Mouse (Mus musculus) limb, embryonic 15.5 days (tissue): ENCODE measurements around the gene Ncoa4. TPM values are rescaled to one million over a fixed set of nuclear protein-coding genes. Genes with fewer than 3 reads are reported as not detected.

Source experiments
- ATAC-seq: fragments of 200-750 bp; cut with Nextera tagmentation; 2 replicates; pipeline ENCODE4 v1.8.0; 2017; ENCODE audit warnings: low read depth, moderate TSS enrichment; ENCODE audit not compliant: insufficient number of reproducible peaks, low FRiP score, low TSS enrichment
- H3K27ac ChIP-seq: fragments of 300-500 bp; sonication (generic); 2 replicates; pipeline ENCODE4 v1.5.1; 2015; ENCODE audit warnings: moderate library complexity, mild to moderate bottlenecking, inconsistent platforms
- H3K27me3 ChIP-seq: fragments of 300-500 bp; sonication (generic); 2 replicates; pipeline ENCODE4 v1.6.1; 2015; ENCODE audit warnings: inconsistent platforms
- H3K36me3 ChIP-seq: fragments of 300-500 bp; sonication (generic); 2 replicates; pipeline ENCODE4 v1.6.1; 2015; ENCODE audit warnings: inconsistent platforms
- H3K4me1 ChIP-seq: fragments of 300-500 bp; sonication (generic); 2 replicates; pipeline ENCODE4 v1.6.1; 2015; ENCODE audit warnings: inconsistent platforms
- H3K4me2 ChIP-seq: fragments of 300-500 bp; sonication (generic); 2 replicates; pipeline ENCODE4 v1.6.1; 2015; ENCODE audit warnings: mild to moderate bottlenecking, inconsistent platforms
- H3K4me3 ChIP-seq: fragments of 300-500 bp; sonication (generic); 2 replicates; pipeline ENCODE4 v1.5.1; 2015; ENCODE audit warnings: mild to moderate bottlenecking, inconsistent platforms
- H3K9ac ChIP-seq: fragments of 300-500 bp; sonication (generic); 2 replicates; pipeline ENCODE4 v1.6.1; 2015; ENCODE audit warnings: inconsistent platforms
- H3K9me3 ChIP-seq: fragments of 300-500 bp; sonication (generic); 2 replicates; pipeline ENCODE4 v1.6.1; 2016; ENCODE audit warnings: inconsistent platforms
- WGBS: fragments of 180-500 bp; shearing (Covaris S2); methylation state at CpG from one replicate; pipeline ENCODE4 v1.1.7; 2015; 5-methylcytosine and 5-hydroxymethylcytosine counted together
- polyA plus RNA-seq: library from polyadenylated mRNA; unstranded; fragments of >200 nt; fragmentation: Nextera tagmentation; extraction: Ambion mirVana; gene quantifications from 2 replicates; pipeline ENCODE4 v1.2.1, GENCODE M21; 2015

Gene Ncoa4
- polyA plus RNA-seq, 1 experiment from 2014 or later: 104 TPM

- H3K4me2 ChIP-seq: no peak overlapping the region
- H3K4me1 ChIP-seq: no peaks in the 10 kb centered on the region
- no peak overlapping the region for H3K27ac ChIP-seq
- H3K4me3 ChIP-seq: no peak overlapping the region
- no peaks in the 10 kb centered on the region for H3K9me3 ChIP-seq
- H3K9ac ChIP-seq: no peak overlapping the region
- no peak for ATAC-seq
- no peaks in the 10 kb centered on the region for H3K36me3 ChIP-seq
- H3K27me3 ChIP-seq: no peaks in the 10 kb centered on the region
Measured at GRCm38 (mm10) chr14:32144734-32145133, 14.9 kb upstream of the Ncoa4 start.

GRCm38 (mm10) chr14:32145401-32145800 is 14.3 kb upstream of the Ncoa4 start:
- WGBS: 65% methylated on average over 4 of the region's 4 CpGs
- no peak overlapping the region for H3K4me3 ChIP-seq
- no peaks in the 10 kb centered on the region for H3K36me3 ChIP-seq
- no peak overlapping the region for H3K4me2 ChIP-seq
- ATAC-seq: no peak
- H3K27me3 ChIP-seq: no peaks in the 10 kb centered on the region
- no peaks in the 10 kb centered on the region for H3K9me3 ChIP-seq
- H3K27ac ChIP-seq: no peak overlapping the region
- no peaks in the 10 kb centered on the region for H3K4me1 ChIP-seq
- H3K9ac ChIP-seq: no peak overlapping the region

GRCm38 (mm10) chr14:32145809-32146511 is 13.7 kb upstream of the Ncoa4 start:
- Histone ChIP-seq H3K4me2 (no peak overlapping the region), H3K27me3 (no peaks in the 10 kb centered on the region), H3K4me1 (no peaks in the 10 kb centered on the region), H3K4me3 (no peak overlapping the region), H3K9ac (no peak overlapping the region), H3K9me3 (no peaks in the 10 kb centered on the region), H3K27ac (no peak overlapping the region), H3K36me3 (no peaks in the 10 kb centered on the region)
- ATAC-seq: no peak
- 58% methylated on average over 7 of the region's 7 CpGs for WGBS

GRCm38 (mm10) chr14:32146578-32146977 is 13.1 kb upstream of the Ncoa4 start:
- H3K9ac ChIP-seq: no peak overlapping the region
- no peak for ATAC-seq
- H3K27me3 ChIP-seq: no peaks in the 10 kb centered on the region
- no peaks in the 10 kb centered on the region for H3K36me3 ChIP-seq
- H3K9me3 ChIP-seq: no peaks in the 10 kb centered on the region
- H3K27ac ChIP-seq: no peak overlapping the region
- no peak overlapping the region for H3K4me2 ChIP-seq
- H3K4me1 ChIP-seq: no peaks in the 10 kb centered on the region
- H3K4me3 ChIP-seq: no peak overlapping the region
- WGBS: 61% methylated on average over 2 of the region's 2 CpGs

- Histone ChIP-seq H3K4me2 (no peak overlapping the region), H3K4me1 (no peaks in the 10 kb centered on the region), H3K9ac (no peak overlapping the region), H3K36me3 (no peaks in the 10 kb centered on the region), H3K27ac (no peak overlapping the region), H3K9me3 (no peaks in the 10 kb centered on the region), H3K4me3 (no peak overlapping the region), H3K27me3 (no peaks in the 10 kb centered on the region)
- 87% methylated on average over 2 of the region's 2 CpGs for WGBS
- ATAC-seq: no peak
Measured at GRCm38 (mm10) chr14:32150872-32151271, 8.8 kb upstream of the Ncoa4 start.

GRCm38 (mm10) chr14:32152243-32152965 is 7.3 kb upstream of the Ncoa4 start:
- Histone ChIP-seq H3K27ac (no peak overlapping the region), H3K4me3 (no peak overlapping the region), H3K9me3 (no peaks in the 10 kb centered on the region), H3K4me1 (no peaks in the 10 kb centered on the region), H3K9ac (no peak overlapping the region), H3K4me2 (no peak overlapping the region), H3K36me3 (no peaks in the 10 kb centered on the region), H3K27me3 (no peaks in the 10 kb centered on the region)
- WGBS: 87% methylated on average over 18 of the region's 18 CpGs
- no peak for ATAC-seq

GRCm38 (mm10) chr14:32153156-32153555 is 6.5 kb upstream of the Ncoa4 start:
- Histone ChIP-seq H3K36me3 (no peaks in the 10 kb centered on the region), H3K4me1 (no peaks in the 10 kb centered on the region), H3K4me2 (no peak overlapping the region), H3K4me3 (no peak overlapping the region), H3K9me3 (no peaks in the 10 kb centered on the region), H3K27me3 (no peaks in the 10 kb centered on the region), H3K9ac (no peak overlapping the region), H3K27ac (no peak overlapping the region)
- WGBS: 99% methylated on average over 2 of the region's 2 CpGs
- ATAC-seq: no peak

- no peaks in the 10 kb centered on the region for H3K9me3 ChIP-seq
- H3K27ac ChIP-seq: no peak overlapping the region
- no peaks in the 10 kb centered on the region for H3K36me3 ChIP-seq
- H3K4me2 ChIP-seq: no peak overlapping the region
- H3K4me1 ChIP-seq: peaks cover 5% of the 10 kb centered on the region; the same call in 1 of the 2 replicates
- H3K4me3 ChIP-seq: no peak overlapping the region
- H3K27me3 ChIP-seq: no peaks in the 10 kb centered on the region
- 83% methylated on average over 6 of the region's 6 CpGs for WGBS
- no peak for ATAC-seq
- no peak overlapping the region for H3K9ac ChIP-seq
Measured at GRCm38 (mm10) chr14:32154758-32155157, 4.9 kb upstream of the Ncoa4 start.

GRCm38 (mm10) chr14:32159150-32159670 is 455 bp upstream of the Ncoa4 start:
- Histone ChIP-seq H3K27ac (peak overlapping the region; percentile 54), H3K27me3 (no peaks in the 10 kb centered on the region), H3K4me1 (peaks cover 15% of the 10 kb centered on the region), H3K9ac (0 out of 2 replicates have a peak overlapping the region, but pooled peaks have one; percentile 17), H3K4me2 (peak overlapping the region; percentile 77), H3K36me3 (no peaks in the 10 kb centered on the region), H3K9me3 (no peaks in the 10 kb centered on the region), H3K4me3 (peak overlapping the region; percentile 96)
- 35% methylated on average over 4 of the region's 4 CpGs for WGBS
- ATAC-seq: 0 out of 2 replicates have a peak, but pooled peaks have one; percentile 1

- no peak for ATAC-seq
- peak overlapping the region; percentile 92 for H3K9ac ChIP-seq
- H3K4me3 ChIP-seq: peak overlapping the region; percentile 96
- H3K36me3 ChIP-seq: no peaks in the 10 kb centered on the region
- no peaks in the 10 kb centered on the region for H3K9me3 ChIP-seq
- no peaks in the 10 kb centered on the region for H3K27me3 ChIP-seq
- 32% methylated on average over 7 of the region's 7 CpGs for WGBS
- H3K27ac ChIP-seq: no peak overlapping the region
- peak overlapping the region; percentile 77 for H3K4me2 ChIP-seq
- H3K4me1 ChIP-seq: peaks cover 23% of the 10 kb centered on the region
Measured at GRCm38 (mm10) chr14:32160563-32160962, 898 bp downstream of the Ncoa4 start.

GRCm38 (mm10) chr14:32161090-32161885 is 1.6 kb downstream of the Ncoa4 start:
- H3K4me2 ChIP-seq: peak overlapping the region; percentile 77

More at GRCm38 (mm10) chr14:32161090-32161885, 1.6 kb downstream of the Ncoa4 start:
- 84% methylated on average over 12 of the region's 12 CpGs for WGBS
- no peaks in the 10 kb centered on the region for H3K27me3 ChIP-seq
- ATAC-seq: no peak
- H3K36me3 ChIP-seq: no peaks in the 10 kb centered on the region
- H3K4me3 ChIP-seq: peak overlapping the region; percentile 96; the same call in 1 of the 2 replicates
- H3K4me1 ChIP-seq: peaks cover 24% of the 10 kb centered on the region
- no peak overlapping the region for H3K9ac ChIP-seq
- H3K27ac ChIP-seq: no peak overlapping the region
- no peaks in the 10 kb centered on the region for H3K9me3 ChIP-seq
